Mouse (Mus musculus) embryonic facial prominence, embryonic 13.5 days (tissue): ENCODE measurements around the gene Bclaf1. TPM values are rescaled to one million over a fixed set of nuclear protein-coding genes. Genes with fewer than 3 reads are reported as not detected.

ENCODE experiments used
- ATAC-seq: fragments of 200-750 bp; cut with Nextera tagmentation; 2 replicates; pipeline ENCODE4 v1.8.0; 2017; ENCODE audit warnings: low read depth; ENCODE audit not compliant: insufficient number of reproducible peaks, insufficient read depth, low FRiP score, low TSS enrichment
- H3K27ac ChIP-seq: fragments of 300-500 bp; sonication (generic); 2 replicates; pipeline ENCODE4 v1.5.1; 2015; ENCODE audit warnings: moderate library complexity, mild to moderate bottlenecking, inconsistent platforms
- H3K27me3 ChIP-seq: fragments of 300-500 bp; sonication (generic); 2 replicates; pipeline ENCODE4 v1.6.1; 2015; ENCODE audit warnings: mild to moderate bottlenecking, inconsistent platforms
- H3K36me3 ChIP-seq: fragments of 300-500 bp; sonication (generic); 2 replicates; pipeline ENCODE4 v1.6.1; 2015; ENCODE audit warnings: mild to moderate bottlenecking, inconsistent platforms
- H3K4me1 ChIP-seq: fragments of 300-500 bp; sonication (generic); 2 replicates; pipeline ENCODE4 v1.6.1; 2015; ENCODE audit warnings: inconsistent platforms
- H3K4me2 ChIP-seq: fragments of 300-500 bp; sonication (generic); 2 replicates; pipeline ENCODE4 v1.6.1; 2015; ENCODE audit warnings: moderate library complexity, mild to moderate bottlenecking, inconsistent platforms
- H3K4me3 ChIP-seq: fragments of 300-500 bp; sonication (generic); 2 replicates; pipeline ENCODE4 v1.5.1; 2015; ENCODE audit warnings: mild to moderate bottlenecking, inconsistent platforms
- H3K9ac ChIP-seq: fragments of 300-500 bp; sonication (generic); 2 replicates; pipeline ENCODE4 v1.6.1; 2015; ENCODE audit warnings: mild to moderate bottlenecking, inconsistent platforms
- H3K9me3 ChIP-seq: fragments of 300-500 bp; sonication (generic); 2 replicates; pipeline ENCODE4 v1.6.1; 2016; ENCODE audit warnings: inconsistent platforms
- WGBS: fragments of 180-500 bp; shearing (Covaris S2); methylation state at CpG from one replicate; pipeline ENCODE4 v1.1.7; 2015; ENCODE audit warnings: mixed read lengths; 5-methylcytosine and 5-hydroxymethylcytosine counted together
- polyA plus RNA-seq: library from polyadenylated mRNA; unstranded; fragments of >200 nt; fragmentation: Nextera tagmentation; extraction: Ambion mirVana; gene quantifications from 2 replicates; pipeline ENCODE4 v1.2.1, GENCODE M21; 2015

Bclaf1 gene
- polyA plus RNA-seq, 1 experiment from 2014 or later = 147 TPM

DNA sequence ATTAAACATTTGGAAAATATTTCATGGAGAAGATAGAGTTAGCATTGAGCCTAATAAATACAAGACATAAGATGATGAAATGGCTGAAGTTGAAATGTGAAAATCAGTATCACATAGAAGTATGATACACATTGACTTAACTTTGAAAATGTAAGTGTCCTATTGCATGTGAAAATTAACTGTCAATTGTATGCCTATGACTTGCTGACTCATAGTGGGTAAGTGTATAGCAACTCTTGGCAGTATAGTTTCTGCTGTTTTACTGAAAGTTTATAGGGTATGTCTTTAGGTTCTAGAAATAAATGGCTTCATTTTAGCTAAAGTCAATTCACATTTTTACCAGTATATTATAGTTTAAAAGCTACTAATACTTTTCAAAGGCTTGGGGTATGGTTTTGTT is 14.0 kb downstream of the Bclaf1 start:
- Histone ChIP-seq H3K4me3 (no peak overlapping the region), H3K9ac (no peak overlapping the region), H3K36me3 (peaks cover 73% of the 10 kb centered on the region), H3K4me1 (no peaks in the 10 kb centered on the region), H3K9me3 (no peaks in the 10 kb centered on the region), H3K27ac (no peak overlapping the region), H3K27me3 (no peaks in the 10 kb centered on the region), H3K4me2 (no peak overlapping the region)
- no peak for ATAC-seq

GRCm38 (mm10) chr10:20331262-20331661 is 19.0 kb downstream of the Bclaf1 start:
- no peak for ATAC-seq
- Histone ChIP-seq H3K36me3 (peaks cover 77% of the 10 kb centered on the region), H3K4me3 (no peak overlapping the region), H3K4me1 (no peaks in the 10 kb centered on the region), H3K4me2 (no peak overlapping the region), H3K9me3 (no peaks in the 10 kb centered on the region), H3K27me3 (no peaks in the 10 kb centered on the region), H3K9ac (no peak overlapping the region), H3K27ac (no peak overlapping the region)
- WGBS = 89% methylated on average over 2 of the region's 2 CpGs

GRCm38 (mm10) chr10:20337872-20338271 is 25.6 kb downstream of the Bclaf1 start:
- 88% methylated on average over 7 of the region's 7 CpGs for WGBS
- Histone ChIP-seq H3K27ac (no peak overlapping the region), H3K4me1 (no peaks in the 10 kb centered on the region), H3K36me3 (peaks cover 75% of the 10 kb centered on the region), H3K27me3 (no peaks in the 10 kb centered on the region), H3K4me2 (no peak overlapping the region), H3K4me3 (no peak overlapping the region), H3K9ac (no peak overlapping the region), H3K9me3 (no peaks in the 10 kb centered on the region)
- no peak for ATAC-seq

DNA sequence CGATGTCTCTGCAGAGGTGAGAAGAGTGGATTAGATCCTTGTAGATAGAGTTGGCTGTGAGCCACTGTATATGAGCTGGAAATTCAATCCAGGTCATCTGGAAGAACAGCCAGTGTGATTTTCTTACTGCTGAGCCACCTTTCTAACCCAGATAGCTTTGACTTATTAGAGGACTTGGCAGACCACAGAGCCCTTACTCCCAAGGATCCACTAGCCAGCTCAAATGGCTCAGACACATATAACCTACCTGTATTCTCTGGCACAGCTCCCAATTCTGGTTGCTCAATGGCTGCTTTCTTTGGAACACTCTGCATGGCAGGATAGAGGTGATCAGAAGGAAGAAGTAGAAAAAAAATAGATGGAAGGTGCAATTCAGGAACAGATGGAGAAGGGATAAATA is 33.5 kb downstream of the Bclaf1 start:
- H3K36me3 ChIP-seq = peaks cover 39% of the 10 kb centered on the region

GRCm38 (mm10) chr10:20347285-20348214 is 35.3 kb downstream of the Bclaf1 start, which contains the start of gene Mtfr2:
Gene Mtfr2, plus strand, starts transcription at chr10:20347770.
- Histone ChIP-seq H3K4me2 (peak within 1 kb of the TSS; percentile 85), H3K4me1 (peaks cover 9% of the 10 kb centered on the region), H3K9ac (peak within 1 kb of the TSS; percentile 75), H3K4me3 (peak within 1 kb of the TSS; percentile 69), H3K27ac (no peak within 1 kb of the TSS), H3K36me3 (peaks cover 33% of the 10 kb centered on the region), H3K9me3 (no peaks in the 10 kb centered on the region), H3K27me3 (no peaks in the 10 kb centered on the region)
- 1% methylated on average over 58 of the region's 58 CpGs for WGBS
- ATAC-seq = peak; percentile 85

More for the DNA sequence above, 33.5 kb downstream of the Bclaf1 start:
- no peaks in the 10 kb centered on the region for H3K9me3 ChIP-seq
- no peak overlapping the region for H3K4me2 ChIP-seq
- H3K4me3 ChIP-seq = no peak overlapping the region
- WGBS = 80% methylated on average over 1 of the region's 1 CpGs
- no peak overlapping the region for H3K27ac ChIP-seq
- no peak for ATAC-seq
- H3K27me3 ChIP-seq = no peaks in the 10 kb centered on the region
- peaks cover 9% of the 10 kb centered on the region for H3K4me1 ChIP-seq
- H3K9ac ChIP-seq = no peak overlapping the region

DNA sequence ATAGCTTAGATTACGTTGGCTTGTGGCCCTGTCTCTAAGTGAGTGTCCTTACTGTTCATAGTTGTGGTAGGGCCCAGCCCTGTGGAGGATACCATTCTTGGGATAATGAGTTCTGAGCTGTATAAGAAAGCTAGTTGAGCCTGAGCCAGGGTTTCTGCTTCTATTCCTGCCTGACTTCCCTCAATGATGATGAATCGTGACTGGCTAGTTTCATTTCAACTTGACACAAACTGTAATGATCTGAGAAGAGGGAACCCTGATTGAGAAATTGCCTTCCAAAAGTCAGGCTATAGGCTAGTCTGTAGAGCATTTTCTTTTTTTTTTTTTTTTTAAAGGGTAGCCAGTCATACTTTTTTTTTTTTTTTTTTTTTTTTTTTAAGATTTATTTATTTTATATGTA is 36.6 kb downstream of the Bclaf1 start:
- H3K9me3 ChIP-seq = no peaks in the 10 kb centered on the region
- peaks cover 9% of the 10 kb centered on the region for H3K4me1 ChIP-seq
- no peaks in the 10 kb centered on the region for H3K27me3 ChIP-seq
- 90% methylated on average over 2 of the region's 2 CpGs for WGBS
- no peak overlapping the region for H3K9ac ChIP-seq
- H3K27ac ChIP-seq = no peak overlapping the region
- no peak overlapping the region; the same call in 1 of the 2 replicates for H3K4me3 ChIP-seq
- peak overlapping the region; percentile 85 for H3K4me2 ChIP-seq
- no peak for ATAC-seq
- H3K36me3 ChIP-seq = peaks cover 20% of the 10 kb centered on the region

DNA sequence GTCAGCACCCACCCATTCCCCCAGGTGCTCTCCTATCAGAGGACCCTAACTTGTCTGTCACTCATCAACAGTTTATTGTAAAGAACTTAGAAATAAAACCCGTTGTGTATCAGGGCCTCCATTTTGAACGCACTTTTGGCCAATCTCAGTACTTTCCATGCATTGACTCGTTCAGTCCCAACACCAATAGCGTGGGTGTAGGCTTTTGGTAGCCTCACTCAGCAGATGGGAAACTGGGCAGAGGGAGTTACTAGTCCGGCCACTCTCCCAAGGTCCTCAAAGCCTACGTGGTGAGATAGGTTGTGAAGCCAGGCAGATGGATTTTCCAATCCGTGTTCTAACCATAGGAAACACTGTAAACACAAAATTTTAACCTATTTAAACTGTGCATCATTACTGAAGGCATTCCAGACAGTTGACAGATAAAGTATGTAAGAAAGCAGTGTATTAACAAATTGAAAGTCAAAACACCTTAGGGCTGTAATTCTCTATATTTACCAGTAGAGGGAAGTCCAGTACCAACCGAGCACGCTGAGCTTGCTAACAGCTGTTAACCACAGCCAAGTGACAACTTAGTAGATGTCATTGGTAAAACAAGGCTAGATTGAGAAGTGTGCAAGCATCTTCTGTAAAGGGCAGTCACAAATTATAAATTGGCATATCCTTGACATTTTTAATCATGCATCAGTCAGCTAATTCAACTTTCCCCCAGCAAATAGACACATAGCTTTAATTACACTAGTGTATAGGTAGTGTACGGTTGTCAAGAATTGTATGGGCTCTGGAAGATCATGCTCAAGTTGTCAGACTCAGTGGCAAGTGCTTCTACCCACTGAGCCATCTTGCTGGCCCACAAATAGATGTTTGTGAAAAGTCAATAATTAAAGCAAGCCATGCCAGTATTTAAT is 49.5 kb downstream of the Bclaf1 start:
- Histone ChIP-seq H3K4me2 (no peak overlapping the region), H3K4me3 (no peak overlapping the region), H3K4me1 (0 out of 2 replicates have a peak, but pooled peaks cover 4% of the 10 kb centered on the region), H3K9me3 (no peaks in the 10 kb centered on the region), H3K36me3 (peaks cover 12% of the 10 kb centered on the region; the same call in 1 of the 2 replicates), H3K27ac (no peak overlapping the region), H3K9ac (no peak overlapping the region), H3K27me3 (no peaks in the 10 kb centered on the region)
- 62% methylated on average over 10 of the region's 10 CpGs for WGBS
- ATAC-seq = no peak

- ATAC-seq = no peak
- 78% methylated on average over 4 of the region's 4 CpGs for WGBS
- Histone ChIP-seq H3K4me2 (no peak overlapping the region), H3K4me3 (no peak overlapping the region), H3K4me1 (0 out of 2 replicates have a peak, but pooled peaks cover 4% of the 10 kb centered on the region), H3K27me3 (no peaks in the 10 kb centered on the region), H3K36me3 (peaks cover 10% of the 10 kb centered on the region; the same call in 1 of the 2 replicates), H3K9me3 (peaks cover 5% of the 10 kb centered on the region; the same call in 1 of the 2 replicates), H3K27ac (no peak overlapping the region), H3K9ac (no peak overlapping the region)
Measured at GRCm38 (mm10) chr10:20362450-20363118, 50.3 kb downstream of the Bclaf1 start.

DNA sequence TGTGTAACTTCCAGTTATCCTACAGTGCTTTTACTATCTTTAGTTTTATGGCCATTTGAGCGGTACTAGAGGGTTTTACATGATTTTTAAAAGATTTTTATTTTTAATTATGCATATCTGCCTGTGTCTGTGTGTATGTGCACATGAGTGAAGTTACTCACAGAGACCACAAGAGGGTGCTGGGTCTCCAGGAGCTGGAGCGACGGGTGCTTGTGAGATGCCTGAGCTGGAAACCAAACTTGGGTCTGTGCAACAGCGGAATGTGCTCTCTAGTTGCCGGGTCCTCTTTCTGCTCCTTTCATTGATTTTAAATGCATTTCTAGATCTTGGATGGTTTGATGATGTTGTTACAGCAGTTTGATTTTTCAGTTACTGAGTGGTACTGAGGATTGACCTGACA is 59.8 kb downstream of the Bclaf1 start:
- H3K4me2 ChIP-seq = no peak overlapping the region
- H3K9ac ChIP-seq = no peak overlapping the region
- H3K9me3 ChIP-seq = peaks cover 8% of the 10 kb centered on the region; the same call in 1 of the 2 replicates
- no peaks in the 10 kb centered on the region for H3K36me3 ChIP-seq
- H3K4me3 ChIP-seq = no peak overlapping the region
- H3K4me1 ChIP-seq = no peaks in the 10 kb centered on the region
- no peak for ATAC-seq
- H3K27ac ChIP-seq = no peak overlapping the region
- 95% methylated on average over 5 of the region's 5 CpGs for WGBS
- no peaks in the 10 kb centered on the region for H3K27me3 ChIP-seq

DNA sequence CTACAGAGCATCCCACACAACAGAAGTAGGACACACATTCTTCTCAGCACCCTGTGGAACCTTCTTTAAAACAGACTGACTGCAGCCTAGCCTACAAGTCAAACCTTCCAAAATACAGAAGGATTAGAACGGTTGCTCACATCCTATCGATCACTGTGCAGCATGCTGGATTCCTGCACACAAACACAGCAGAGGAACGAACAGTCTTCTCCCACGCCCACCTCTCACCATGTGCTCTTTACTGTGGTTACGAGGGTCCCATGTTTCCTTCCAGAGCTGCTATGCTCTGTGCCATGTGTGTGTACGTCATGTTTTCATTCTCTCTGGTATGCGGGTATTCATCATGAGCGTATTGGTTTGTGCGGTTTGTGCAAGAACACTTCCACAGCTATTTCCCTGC is 65.4 kb downstream of the Bclaf1 start:
- H3K27me3 ChIP-seq = no peaks in the 10 kb centered on the region
- 0 out of 2 replicates have a peak, but pooled peaks cover under 1% of the 10 kb centered on the region for H3K4me1 ChIP-seq
- no peak for ATAC-seq
- H3K9ac ChIP-seq = no peak overlapping the region
- H3K27ac ChIP-seq = no peak overlapping the region
- H3K4me3 ChIP-seq = no peak overlapping the region
- H3K9me3 ChIP-seq = no peaks in the 10 kb centered on the region
- H3K4me2 ChIP-seq = no peak overlapping the region
- no peaks in the 10 kb centered on the region for H3K36me3 ChIP-seq
- WGBS = 71% methylated on average over 9 of the region's 9 CpGs
